Mouse (Mus musculus): ENCODE measurements around the gene Snrnp70. TPM values are rescaled to one million over a fixed set of nuclear protein-coding genes. Genes with fewer than 3 reads are reported as not detected.

Snrnp70 gene
- total and polyA plus RNA-seq, 3 experiments: 182 to 457 (median 197) TPM

GRCm38 (mm10) chr7:45333431-45333982, 62.0 kb downstream of the Snrnp70 start, which contains the start of gene Trpm4:
Trpm4 (minus strand) TSS chr7:45333780.
- in situ Hi-C loops (cut with MboI; ENCODE audit: low pct_ligation_motif_present, low pct_unique_long_range_greater_than_20kb, low sequenced_read_pairs): no loop called here
- dilution Hi-C loops (cut with MboI; ENCODE audit: extremely low pct_ligation_motif_present, extremely low pct_unique_long_range_greater_than_20kb, low sequenced_read_pairs): no loop called here
- Histone ChIP-seq H3K4me1 (ENCODE audit: control insufficient read depth in 1 of 2, insufficient read depth in 2 of 2) (peaks cover 33 to 40% of the 10 kb centered on the region in 2 experiments), H3K36me3 (replicated peaks in 1 of 2; ENCODE audit: control insufficient read depth in 1 of 2, insufficient read depth in 1 of 2, low read length in 1 of 2) (no peaks in the 10 kb centered on the region), H3K9ac (ENCODE audit: insufficient read depth, low read depth) (peak within 1 kb of the TSS; percentile 50), H3K4me3 (replicated peaks in 1 of 3; ENCODE audit: low read depth in 2 of 3, low read length in 2 of 3, poor library complexity in 1 of 3) (peak within 1 kb of the TSS; percentile 57 to 62 (median 58)), H3K9me3 (replicated peaks; ENCODE audit: low read length) (peaks cover 5% of the 10 kb centered on the region), H3K27me3 (replicated peaks) (peaks cover 73% of the 10 kb centered on the region), H3K79me2 (replicated peaks; ENCODE audit: control insufficient read depth, extremely low read depth, insufficient read depth, poor library complexity, severe bottlenecking) (no peaks in the 10 kb centered on the region), H3K27ac (ENCODE audit: insufficient read depth, low read depth) (no peak within 1 kb of the TSS), H3K4me2 (ENCODE audit: insufficient read depth, low read depth, poor library complexity, severe bottlenecking) (peak within 1 kb of the TSS; percentile 79)
- no peak for TF ChIP-seq NRF1 (IDR thresholded peaks at IDR 0.05; ENCODE audit: low read depth, low read length)
- no peak for TF ChIP-seq IRF4 (IDR thresholded peaks at IDR 0.05; ENCODE audit: low read depth, low read length)
- no peak for TF ChIP-seq USF2 (conservative IDR thresholded peaks at IDR 0.05; ENCODE audit: low read depth, low read length)
- no peak for TF ChIP-seq ZNF384 (IDR thresholded peaks at IDR 0.05; ENCODE audit: low read depth, low read length)
- TF ChIP-seq TBP (conservative IDR thresholded peaks at IDR 0.05; ENCODE audit: low read depth, low read length): no peak
- peak; percentile 62 for TF ChIP-seq ZMIZ1 (IDR thresholded peaks at IDR 0.05; ENCODE audit: low read depth, low read length)
- peak; percentile 36; the same call in 1 of the 2 replicates for TF ChIP-seq ELF1 (IDR thresholded peaks at IDR 0.05; ENCODE audit: low read depth, low read length)
- TF ChIP-seq MYC (IDR thresholded peaks at IDR 0.05; ENCODE audit: low read depth, low read length): no peak
- TF ChIP-seq RAD21 (IDR thresholded peaks at IDR 0.05; ENCODE audit: low read depth, low read length): no peak
- TF ChIP-seq UBTF (IDR thresholded peaks at IDR 0.05; ENCODE audit: low read depth, low read length): no peak
- TF ChIP-seq MEF2A (IDR thresholded peaks at IDR 0.05; ENCODE audit: borderline replicate concordance, low read depth, low read length): no peak
- TF ChIP-seq SMC3 (IDR thresholded peaks at IDR 0.05; ENCODE audit: low read depth, low read length): no peak
- TF ChIP-seq NELFE (IDR thresholded peaks at IDR 0.05; ENCODE audit: low read depth, low read length): peak; percentile 52
- TF ChIP-seq E2F4 (IDR thresholded peaks at IDR 0.05; ENCODE audit: insufficient replicate concordance, low read depth, low read length): no peak
- TF ChIP-seq SIN3A (IDR thresholded peaks at IDR 0.05; ENCODE audit: low read length): no peak; the same call in 1 of the 2 replicates
- TF ChIP-seq GABPA (IDR thresholded peaks at IDR 0.05; ENCODE audit: insufficient replicate concordance, low read depth, low read length): no peak
- TF ChIP-seq ETS1 (conservative IDR thresholded peaks at IDR 0.05; ENCODE audit: low read depth, low read length): no peak
- no peak for TF ChIP-seq ZKSCAN1 (IDR thresholded peaks at IDR 0.05; ENCODE audit: borderline replicate concordance, low read depth, low read length)
- TF ChIP-seq CHD2 (IDR thresholded peaks at IDR 0.05; ENCODE audit: low read length): no peak
- no peak for TF ChIP-seq PAX5 (IDR thresholded peaks at IDR 0.05; ENCODE audit: low read length)
- TF ChIP-seq HCFC1 (IDR thresholded peaks at IDR 0.05; ENCODE audit: low read depth, low read length): no peak
- TF ChIP-seq EP300 (IDR thresholded peaks at IDR 0.05; ENCODE audit: low read length): no peak
- TF ChIP-seq RCOR1 (conservative IDR thresholded peaks at IDR 0.05; ENCODE audit: low read depth, low read length): no peak
- no peak for TF ChIP-seq USF1 (IDR thresholded peaks at IDR 0.05; ENCODE audit: low read depth, low read length)
- TF ChIP-seq POLR2A (IDR thresholded peaks at IDR 0.05; ENCODE audit: low read depth, low read length): peak; percentile 64
- TF ChIP-seq CTCF (conservative IDR thresholded peaks at IDR 0.05 in 1 of 2, IDR thresholded peaks at IDR 0.05 in 1 of 2; ENCODE audit: low read depth in 2 of 2, low read length in 2 of 2): no peak
- TF ChIP-seq CHD1 (IDR thresholded peaks at IDR 0.05; ENCODE audit: low read depth, low read length): no peak
- TF ChIP-seq BHLHE40 (IDR thresholded peaks at IDR 0.05; ENCODE audit: low read depth, low read length): no peak
- TF ChIP-seq POLR2AphosphoS2 (IDR thresholded peaks at IDR 0.05; ENCODE audit: low read depth, low read length): no peak
- TF ChIP-seq ZC3H11A (IDR thresholded peaks at IDR 0.05; ENCODE audit: low read depth, low read length): no peak
- TF ChIP-seq KAT2A (IDR thresholded peaks at IDR 0.05; ENCODE audit: insufficient replicate concordance, low read length): no peak
- TF ChIP-seq JUN (IDR thresholded peaks at IDR 0.05; ENCODE audit: insufficient read depth, low read depth, low read length): no peak
- TF ChIP-seq JUND (conservative IDR thresholded peaks at IDR 0.05; ENCODE audit: low read depth, low read length): no peak
- TF ChIP-seq MAFK (IDR thresholded peaks at IDR 0.05; ENCODE audit: insufficient replicate concordance, low read length): no peak
- 0 out of 2 replicates have a peak, but pooled peaks have one; percentile 27 for TF ChIP-seq TCF12 (IDR thresholded peaks at IDR 0.05; ENCODE audit: low read depth, low read length)
- 0 out of 2 replicates have a peak, but pooled peaks have one; percentile 48 for TF ChIP-seq MAZ (IDR thresholded peaks at IDR 0.05; ENCODE audit: low read depth, low read length)
- peak; percentile 68 for TF ChIP-seq MXI1 (IDR thresholded peaks at IDR 0.05; ENCODE audit: low read depth, low read length)
- TF ChIP-seq MAX (IDR thresholded peaks at IDR 0.05; ENCODE audit: low read length): no peak
- peak; percentile 55 for DNase-seq (ENCODE audit: extremely low read depth)
